Mouse (Mus musculus) cerebellum, adult 11 months (tissue): ENCODE data around the gene Rpp25l.
A peak's percentile ranks its signal among the peaks of the same experiment; 100 is the strongest.
"Not testable (repeated sequence)": the region's sequence is repeated elsewhere in the genome, so short reads cannot be mapped to it uniquely, and the experiment has no call there.

ENCODE experiments used
- DNase-seq: peaks from one replicate; pipeline ENCODE4 v3.0.0; 2022

Rpp25l gene

DNA sequence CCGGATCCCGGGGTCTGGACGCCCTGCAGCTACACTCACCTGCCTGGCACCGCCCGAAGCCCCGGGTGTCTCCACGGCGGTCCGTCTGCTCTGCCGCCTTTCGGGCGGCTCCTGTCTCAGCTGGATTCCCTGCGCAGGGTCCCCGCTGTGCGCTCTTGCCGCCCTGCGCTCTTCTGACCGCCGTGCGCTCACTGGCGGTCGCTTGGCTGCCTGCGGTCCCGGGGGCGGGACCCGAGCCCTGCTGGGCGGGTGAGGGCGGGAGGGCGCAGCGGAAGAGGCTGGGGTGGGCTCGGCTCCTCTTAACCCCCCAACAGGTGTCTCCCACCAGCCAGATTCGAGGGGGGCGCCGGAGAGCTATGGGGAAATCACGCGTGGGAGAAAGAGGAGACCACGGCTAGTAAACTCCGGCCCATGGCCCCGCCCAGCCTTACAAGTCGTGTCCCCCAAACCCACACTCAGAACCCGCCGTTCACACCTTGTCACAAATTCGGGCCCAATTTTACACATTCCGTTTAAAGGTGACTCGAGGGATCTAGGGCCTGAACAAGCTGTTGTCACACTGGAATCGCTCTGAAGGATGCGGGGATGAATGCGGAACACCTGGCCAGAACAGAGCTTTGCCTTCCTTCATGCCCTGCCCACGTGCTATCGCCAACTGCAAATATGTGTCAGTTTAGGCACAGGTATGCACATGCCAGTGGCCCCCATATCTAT lies 17.9 kb upstream of the Rpp25l start, which contains the start of gene Arid3c:
Gene Arid3c, minus strand, starts transcription at position 91 of the 714 bp plus-strand sequence.
- no peak for DNase-seq

DNA sequence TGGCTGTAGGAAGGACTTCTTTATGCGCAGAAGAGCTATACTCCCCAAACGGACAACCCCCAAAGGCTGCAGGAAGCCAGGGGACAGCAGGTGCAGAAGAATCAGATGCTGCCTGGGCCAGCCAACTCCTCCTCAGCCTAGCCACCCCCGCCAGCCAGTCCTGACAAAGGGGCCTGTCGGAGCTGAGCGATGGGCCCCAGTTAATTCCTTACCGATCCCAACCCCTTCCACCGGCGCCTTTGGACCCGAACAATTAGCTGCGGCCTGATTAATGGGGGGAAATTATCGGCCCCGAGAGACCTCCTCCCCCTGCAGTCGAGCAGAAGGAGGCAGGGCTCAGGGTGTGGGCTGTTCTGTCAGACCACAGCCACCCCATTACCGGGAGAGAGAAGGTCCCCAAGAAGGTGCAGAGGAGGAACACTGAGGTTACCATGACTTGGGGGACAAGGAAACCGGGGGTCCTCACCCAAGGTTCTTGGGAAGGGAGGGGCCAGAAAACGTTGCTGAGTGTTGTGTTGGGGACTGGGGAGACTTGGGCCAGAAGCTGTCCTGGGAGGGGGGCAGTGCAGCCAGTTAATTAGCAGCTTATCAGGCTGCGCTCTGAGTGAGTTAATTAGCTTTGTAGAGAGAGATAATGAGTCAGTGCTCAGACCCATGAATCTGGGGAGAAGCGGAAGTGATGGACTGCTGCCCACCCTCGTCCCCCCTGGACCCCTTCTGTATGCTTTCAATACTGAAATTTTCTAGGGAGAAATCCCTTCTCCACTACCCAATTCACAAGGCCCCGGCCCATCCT lies 13.7 kb upstream of the Rpp25l start:
- no peak for DNase-seq

DNA sequence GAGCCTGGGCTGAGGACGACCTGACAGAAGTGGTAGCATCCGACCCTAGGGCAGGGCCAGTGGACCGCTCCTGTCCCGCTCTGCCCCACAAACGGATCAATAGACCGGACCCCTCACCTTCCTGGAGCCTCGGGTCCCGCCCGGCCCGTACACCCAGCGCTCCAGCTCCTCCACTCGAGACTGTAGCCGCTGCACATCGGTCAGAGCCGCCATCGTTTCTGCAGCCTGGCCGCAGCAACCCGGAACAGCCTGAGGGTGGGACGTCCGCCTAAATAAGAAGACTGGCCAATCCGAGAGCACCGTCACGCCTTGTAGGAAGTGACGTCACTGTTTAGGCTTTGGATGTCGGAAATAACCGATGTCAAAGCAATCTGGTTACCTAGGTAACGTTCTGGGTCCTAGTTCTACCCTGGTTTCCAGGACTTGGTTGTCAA lies 9.6 kb upstream of the Rpp25l start, which contains the start of gene Dctn3:
Gene Dctn3, minus strand, starts transcription at position 253 of the 434 bp plus-strand sequence.
- peak; percentile 87 for DNase-seq

DNA sequence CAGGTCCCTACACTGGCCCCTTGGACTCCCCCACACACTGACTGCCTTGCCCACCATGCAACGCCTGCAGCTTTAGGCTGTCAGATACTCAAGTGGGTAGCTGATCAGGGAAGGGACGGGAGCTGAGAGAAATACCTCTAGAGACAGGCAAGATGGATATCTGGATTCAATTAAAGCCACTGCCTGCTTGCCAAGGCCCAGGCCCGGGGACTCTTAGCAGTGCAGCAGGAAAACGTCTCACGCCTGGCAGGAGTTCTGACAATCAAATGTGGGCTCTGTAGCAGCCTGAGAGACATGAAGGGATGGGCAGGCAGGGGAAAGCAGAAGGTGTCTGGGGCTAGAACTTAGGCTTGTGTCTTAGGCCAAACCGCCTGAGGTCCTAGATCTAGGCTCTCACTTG lies 3.5 kb upstream of the Rpp25l start:
- no peak for DNase-seq

DNA sequence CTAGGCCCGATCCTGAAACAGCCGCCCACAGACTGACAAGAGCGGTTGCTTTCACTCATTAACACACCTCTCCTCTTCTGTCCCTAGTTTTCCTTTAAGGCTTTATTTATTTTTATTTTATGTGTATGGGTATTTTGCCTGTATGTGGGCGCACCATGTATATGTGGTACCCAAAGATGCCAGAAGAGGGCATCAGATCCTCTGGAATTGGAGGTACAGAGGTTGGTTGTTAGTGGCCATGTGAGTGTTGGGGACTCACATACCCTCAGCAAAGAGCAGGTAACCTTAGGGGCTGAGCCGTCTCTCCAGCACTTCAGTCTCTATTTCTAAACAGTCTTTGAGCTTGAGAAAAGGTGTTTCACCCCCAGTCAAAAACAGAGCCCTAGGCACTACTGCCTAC lies 2.3 kb upstream of the Rpp25l start:
- no peak for DNase-seq

DNA sequence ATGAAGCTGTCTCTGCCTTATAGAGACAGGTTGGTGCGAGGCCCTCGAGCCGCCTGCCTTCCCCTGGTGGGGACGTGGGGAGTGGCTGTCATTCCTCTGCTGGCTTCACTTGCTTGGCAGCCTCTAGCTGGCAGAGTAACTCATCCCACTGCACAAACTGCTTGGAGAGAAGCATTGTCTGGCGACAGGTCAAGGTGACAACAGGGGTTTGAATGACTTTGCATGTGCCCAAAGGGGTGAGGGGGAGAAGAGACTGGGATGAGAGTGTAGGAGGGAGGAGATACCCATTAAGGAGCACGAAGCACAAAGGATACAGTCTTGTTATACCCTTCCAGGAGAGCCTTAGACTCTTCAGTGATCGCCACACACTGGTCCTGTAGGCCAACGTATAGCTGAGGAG lies 1.7 kb upstream of the Rpp25l start:
- no peak for DNase-seq

DNA sequence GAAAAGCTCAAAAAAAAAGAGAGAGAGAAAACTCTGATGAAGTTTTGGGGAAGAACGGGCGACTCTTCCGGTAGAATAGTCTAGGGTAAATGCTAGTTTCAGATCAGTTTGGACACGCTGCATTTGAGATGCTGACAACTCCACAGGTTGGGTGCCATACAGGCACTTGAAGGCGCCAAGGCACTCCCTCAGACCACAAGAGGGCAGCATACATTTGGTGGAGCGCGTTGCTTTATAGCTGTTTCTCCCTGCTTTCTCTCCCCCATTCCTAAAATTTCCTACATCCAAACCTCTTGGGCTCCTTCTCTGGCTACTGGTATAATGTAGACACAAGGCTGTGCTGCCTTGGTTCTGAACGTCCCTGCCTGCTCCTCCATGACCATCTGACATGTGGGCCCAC lies 942 bp upstream of the Rpp25l start:
- DNase-seq, result peak; percentile 66

DNA sequence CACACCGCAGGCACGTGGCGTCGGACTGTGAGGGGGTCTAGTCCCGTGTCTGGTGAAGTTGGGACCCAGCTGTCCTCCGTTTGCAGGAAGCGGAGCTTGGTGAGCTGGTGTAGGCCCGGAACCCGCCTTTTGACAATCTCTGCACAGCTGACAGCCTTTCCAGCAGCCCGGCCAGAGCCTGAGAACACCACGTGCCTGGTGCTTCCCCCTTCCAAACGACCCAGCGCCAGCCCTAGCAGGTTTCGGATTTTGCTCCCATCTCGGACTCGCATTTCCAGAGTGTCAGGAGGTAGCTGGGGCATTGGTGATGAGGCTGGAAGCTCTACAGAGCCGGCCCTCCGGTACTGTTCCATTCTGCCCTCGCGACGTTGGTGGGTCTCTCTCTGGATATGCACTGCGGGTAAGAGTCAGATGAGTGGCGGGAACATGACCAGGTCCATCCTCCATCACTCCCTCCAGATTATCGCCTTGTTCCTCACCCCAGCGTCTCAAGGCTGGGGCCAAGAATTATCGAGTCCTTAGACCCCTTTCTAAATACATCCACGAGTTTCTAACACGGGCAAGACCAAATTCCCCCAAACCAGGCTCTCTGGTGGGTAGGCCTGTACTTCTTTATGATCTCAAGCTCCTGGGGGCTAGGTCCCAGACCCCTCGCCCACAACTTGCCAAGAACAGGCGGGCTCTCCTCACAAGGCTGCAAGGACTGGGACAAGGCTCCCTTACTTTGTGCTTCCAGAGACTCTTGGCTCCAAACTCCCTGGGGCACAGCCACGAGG lies 725 bp downstream of the Rpp25l start:
- DNase-seq, result no peak

DNA sequence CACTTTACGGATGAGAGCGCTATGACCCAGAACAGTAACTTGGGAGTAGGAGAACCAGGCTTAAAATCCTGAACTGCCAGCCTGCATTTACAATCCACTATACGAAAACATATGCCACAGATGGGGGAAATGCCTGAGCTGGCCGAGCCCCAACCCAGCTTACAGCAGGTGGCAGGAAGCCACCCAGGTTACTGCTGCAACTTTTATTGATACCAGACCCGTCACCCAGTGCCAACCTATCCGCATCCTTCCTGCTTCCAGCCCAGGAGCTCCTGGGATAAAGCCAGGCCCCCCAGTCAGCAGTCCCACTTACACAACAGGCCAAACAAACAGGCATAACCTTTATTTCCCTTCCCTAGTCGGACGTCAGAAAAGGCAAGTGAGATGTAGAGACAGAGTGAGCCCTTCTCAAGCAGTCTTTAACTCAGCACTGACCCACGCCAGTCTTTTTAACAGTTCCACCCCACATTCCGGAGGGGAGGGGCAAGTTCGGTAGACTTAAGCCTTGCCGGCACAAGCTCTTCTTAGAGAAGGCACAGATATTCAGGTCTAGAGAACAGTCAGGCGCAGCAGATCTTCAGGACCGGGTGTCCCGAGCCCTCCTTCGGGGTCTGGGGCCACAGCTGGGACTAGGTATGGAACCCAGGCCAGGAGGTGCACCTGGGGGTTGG lies 1.5 kb downstream of the Rpp25l start:
- peak; percentile 54 for DNase-seq

DNA sequence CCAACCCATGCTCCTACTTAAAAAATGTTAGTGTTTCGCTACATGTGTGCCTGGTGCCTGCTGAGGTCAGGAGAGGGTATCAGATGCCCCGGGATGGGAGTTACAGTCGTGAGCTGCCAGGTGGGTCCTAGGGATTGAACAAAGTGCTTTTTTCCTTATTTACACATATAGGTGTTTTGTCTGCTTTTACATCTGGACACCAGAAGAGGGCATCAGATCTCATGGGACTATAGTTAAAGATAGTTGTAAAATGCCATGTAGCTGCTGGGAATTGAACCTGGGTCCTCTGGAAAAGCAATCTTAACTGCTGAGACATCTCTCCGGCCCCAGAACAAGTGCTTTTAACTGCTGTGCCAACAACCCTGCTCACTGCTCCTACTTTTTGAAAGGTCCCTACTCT lies 3.1 kb downstream of the Rpp25l start:
- DNase-seq, result no peak

DNA sequence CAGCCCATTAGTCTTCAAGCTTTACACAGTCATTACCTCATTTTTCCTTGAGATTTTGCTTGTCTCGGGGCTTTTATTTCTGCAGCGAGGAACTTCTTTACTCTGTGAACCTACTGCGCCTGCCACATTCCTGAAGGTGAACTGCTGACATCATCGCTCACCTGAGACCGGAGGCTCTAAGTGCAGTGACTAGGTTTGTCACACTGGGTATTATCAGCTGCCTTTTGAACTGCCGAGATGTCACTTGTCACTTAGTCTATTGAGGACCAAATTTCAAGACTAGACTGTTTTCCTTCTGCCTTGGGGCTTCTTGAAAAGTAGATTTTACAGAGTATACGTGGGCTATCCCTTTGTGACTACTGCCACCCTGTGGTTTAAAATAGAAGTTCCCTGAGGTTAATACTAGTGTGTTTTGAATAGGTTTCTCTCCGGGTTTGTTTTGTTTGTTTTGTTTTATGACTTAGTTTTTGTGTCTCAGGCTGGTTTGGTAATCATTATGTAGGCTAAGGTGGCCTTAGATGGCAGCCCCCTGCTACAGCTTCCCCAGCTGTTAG lies 5.1 kb downstream of the Rpp25l start:
- DNase-seq, result no peak

DNA sequence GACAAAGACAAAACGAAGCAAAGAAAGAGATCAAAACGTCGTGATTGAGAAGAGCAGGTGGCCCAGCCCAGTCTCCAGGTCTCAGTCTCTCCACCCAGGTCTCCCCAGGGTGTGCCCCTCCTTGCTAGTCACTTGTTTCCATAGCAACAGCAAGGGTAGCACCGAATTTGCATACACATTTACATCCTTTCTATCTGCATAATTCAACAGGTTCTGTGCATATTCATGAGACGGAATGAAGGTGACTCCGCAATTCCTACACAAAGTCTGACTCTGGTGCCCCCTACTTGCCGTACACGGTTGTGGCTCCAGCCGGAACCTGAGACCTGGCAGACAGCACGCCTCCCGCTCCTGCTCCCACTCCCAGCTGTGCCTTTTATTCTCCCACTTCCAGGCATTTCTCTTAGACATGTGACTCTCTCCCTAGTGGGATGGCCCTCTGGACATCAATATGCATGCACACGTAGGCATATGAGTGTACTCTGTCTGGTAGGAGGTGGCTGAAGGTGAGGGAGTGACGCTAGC lies 6.3 kb downstream of the Rpp25l start:
- DNase-seq, result peak; percentile 76

DNA sequence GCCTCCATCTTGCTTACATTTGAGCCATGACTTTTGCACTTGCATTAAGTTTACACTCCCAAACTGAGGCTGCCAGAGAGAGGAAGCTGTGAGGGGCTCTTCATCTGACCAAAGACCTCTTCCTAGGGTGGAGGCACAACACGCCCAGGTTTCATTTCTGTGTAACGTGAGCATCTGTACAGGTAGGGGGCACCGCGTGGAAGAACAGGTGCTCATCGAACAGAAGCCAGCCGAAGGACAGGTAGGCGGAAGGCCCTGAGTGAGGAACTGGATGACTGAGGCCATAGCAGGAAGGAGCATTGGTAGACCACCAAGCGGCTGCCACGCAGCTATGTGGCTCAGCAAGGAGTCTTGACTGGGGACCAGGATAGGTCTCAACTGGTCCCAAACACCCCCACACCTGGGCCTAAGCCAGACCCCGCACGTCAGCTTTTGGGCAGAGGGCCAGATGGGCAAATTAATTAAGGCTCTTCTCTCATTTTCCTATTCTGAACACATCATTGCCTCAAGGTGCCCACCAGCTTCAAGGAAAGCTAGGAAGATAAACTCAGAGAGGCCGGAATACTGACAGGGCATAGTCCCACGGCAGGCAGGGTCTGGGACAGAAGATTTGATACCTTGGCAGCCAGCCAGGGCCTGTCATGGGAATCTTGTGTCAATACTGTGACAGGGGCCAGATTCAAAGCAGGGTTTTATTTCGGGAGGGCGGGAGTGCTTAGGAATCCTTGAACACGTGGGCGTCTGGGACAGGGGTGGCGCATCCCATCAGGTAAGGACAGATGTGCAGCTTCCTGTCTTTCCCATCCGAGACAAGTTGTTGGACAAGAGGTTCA lies 7.2 kb downstream of the Rpp25l start:
- DNase-seq, result no peak

DNA sequence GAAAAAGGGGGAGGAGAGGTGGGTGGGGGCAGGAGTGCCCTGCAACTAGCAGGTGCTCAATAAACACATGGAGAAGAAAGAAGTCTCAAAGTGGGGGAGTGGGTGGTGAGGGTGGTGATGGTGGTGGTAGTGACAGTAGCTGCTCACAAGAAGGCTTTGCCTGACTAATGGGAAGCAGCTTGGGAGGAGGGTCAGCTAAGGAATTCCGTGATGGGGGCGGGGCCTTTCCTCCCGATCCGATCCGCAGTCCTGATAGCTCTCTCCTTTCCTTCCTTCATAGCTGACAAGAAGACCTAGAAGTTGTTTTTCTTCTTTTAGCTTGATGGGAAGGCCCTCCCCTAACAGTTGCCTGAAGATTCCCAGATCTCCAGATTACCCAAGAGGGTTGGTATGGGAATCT lies 8.7 kb downstream of the Rpp25l start:
- DNase-seq, result no peak

DNA sequence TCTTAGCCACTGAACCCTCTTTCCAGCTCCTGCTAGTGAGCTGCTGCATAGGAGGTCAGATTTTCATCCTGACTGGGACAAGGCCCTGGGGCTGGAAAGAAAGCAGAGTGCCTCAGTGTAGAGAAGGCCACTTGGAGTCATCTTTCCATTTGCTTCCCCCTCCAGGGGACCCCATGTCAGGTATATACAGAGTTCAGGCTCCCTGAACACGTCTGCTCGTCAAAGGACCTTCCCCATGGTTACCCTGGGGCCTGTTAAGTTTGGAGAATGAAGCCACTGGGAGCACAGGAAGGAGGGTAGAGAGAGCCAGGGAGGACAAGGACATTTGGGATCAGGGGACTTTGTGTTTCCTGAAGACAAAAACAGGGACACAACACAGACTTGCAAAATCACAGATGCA lies 11.1 kb downstream of the Rpp25l start:
- not testable (repeated sequence) for DNase-seq

DNA sequence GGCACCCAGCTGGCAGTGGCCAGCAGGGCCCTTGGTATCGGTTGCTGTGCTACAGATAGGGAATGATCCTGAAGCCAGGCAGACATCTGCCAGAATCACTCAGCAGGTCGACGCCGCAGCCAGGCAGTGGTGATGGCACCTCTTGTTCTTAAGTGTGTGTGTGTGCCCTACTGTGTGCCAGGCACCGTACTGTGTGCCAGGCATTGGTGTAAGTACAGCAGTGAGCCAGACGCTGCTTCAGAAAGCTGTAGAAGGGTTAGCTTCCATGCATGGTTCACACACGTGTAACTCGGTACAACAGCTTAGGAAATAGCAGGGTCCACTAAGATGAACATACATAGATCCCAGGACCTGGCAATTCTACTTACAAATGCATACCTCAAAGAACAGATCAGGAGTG lies 13.1 kb downstream of the Rpp25l start:
- DNase-seq, result not testable (repeated sequence)

DNA sequence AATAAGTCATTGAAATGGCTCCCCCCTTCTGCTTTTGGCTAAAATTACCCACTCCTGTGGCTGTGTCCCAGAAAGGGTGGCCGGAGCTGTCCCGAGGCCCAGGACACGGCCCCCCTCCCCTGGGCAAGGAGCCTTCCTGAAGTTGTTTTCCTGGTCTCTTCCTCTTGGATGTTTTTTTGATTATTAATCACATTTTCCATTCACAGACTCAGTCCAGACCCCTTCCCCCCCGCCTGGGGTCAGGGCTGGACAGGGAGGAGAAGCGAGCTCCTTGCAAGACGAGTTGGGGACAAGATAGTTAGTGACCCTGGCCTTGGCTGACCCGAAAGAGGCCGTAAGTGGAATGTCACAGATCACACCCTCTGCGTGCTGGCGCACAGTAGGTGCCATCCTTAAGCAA lies 13.6 kb downstream of the Rpp25l start, which contains the start of gene Il11ra1:
Gene Il11ra1, plus strand, starts transcription at position 207 of the 400 bp plus-strand sequence.
- not testable (repeated sequence) for DNase-seq

DNA sequence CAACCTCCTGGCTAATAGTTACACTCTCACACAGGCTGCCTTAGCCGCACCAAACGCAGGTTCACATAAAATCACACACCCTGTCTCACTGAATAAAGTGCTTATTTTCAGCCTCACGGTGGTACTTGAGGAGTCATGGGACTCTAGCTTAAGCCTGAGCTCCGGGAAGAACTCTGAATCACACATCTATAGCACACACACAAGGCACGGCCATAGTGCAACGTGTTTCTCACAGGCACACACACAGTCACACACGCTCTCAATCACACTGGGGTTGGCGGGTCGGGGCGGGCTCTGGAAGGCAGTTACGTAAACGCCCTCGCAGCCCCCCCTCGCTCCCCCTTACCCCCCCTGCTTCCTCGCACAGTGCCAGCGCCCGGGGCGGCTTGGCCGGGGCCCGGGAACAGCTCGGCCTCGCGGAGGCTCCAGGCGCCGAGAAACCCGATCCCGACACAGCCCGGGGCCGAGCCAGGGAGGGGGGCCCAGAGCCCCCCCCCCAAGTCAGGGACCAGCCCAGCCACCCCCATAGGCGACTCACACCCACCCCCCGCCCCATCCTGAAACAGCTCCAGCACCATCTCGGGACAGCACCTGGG lies 14.8 kb downstream of the Rpp25l start:
- DNase-seq, result peak; percentile 73

DNA sequence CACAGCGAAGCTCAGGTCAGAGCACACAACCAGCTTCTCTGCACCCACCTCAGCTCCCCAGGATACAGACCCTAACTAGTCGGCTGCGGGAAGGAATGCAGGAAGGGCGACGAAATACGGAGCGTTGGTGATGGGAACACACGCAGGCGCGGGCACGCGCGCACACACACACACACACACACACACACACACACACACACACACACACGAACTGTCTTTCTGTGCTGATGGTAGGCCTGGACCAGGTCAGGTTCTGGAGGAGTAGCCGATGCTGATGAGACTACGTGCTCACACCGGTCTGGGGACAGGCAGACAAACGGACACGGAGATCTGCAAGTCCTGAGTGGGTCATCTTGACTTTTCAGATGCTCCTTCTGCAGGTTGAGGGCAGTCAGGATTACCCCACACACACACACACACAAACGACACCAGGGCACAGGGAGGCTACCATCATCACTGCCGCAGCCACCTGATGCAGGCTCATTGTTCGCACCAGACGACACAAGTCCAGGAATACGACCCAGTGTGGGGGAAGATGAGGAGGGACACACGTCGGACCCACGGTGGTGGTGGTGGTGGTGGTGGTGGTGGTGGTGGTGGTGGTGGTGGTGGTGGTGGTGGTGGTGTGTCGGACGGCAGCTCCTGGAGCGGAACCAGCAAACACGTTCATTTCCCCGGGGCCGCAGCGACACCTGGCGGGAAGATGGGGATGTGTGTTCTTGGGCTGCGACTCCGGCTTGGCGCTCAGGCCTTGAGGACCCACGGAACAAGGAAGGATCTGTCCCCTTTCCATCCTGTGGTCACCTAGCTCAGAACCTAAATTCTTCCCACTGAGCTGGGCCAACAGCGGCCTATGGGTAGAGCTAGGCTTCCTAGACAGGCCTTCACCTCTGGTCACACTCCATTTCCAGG lies 16.1 kb downstream of the Rpp25l start, which contains the start of gene Cntfr:
Gene Cntfr, minus strand, starts transcription at position 160 of the 912 bp plus-strand sequence.
- DNase-seq, result peak; percentile 88
